Mouse (Mus musculus) thymus, postnatal 25 days (tissue): ENCODE results near the gene 1110012L19Rik.
"Not testable (repeated sequence)": the region's sequence is repeated elsewhere in the genome, so short reads cannot be mapped to it uniquely, and the experiment has no call there.

ENCODE experiments used
- DNase-seq: peaks from one replicate; pipeline ENCODE4 v3.0.0; 2022

1110012L19Rik gene

GRCm38 (mm10) chrX:70385276-70385961 is at the start of gene 1110012L19Rik:
1110012L19Rik (plus strand) TSS chrX:70385877.
- peak; percentile 70 for DNase-seq

DNA sequence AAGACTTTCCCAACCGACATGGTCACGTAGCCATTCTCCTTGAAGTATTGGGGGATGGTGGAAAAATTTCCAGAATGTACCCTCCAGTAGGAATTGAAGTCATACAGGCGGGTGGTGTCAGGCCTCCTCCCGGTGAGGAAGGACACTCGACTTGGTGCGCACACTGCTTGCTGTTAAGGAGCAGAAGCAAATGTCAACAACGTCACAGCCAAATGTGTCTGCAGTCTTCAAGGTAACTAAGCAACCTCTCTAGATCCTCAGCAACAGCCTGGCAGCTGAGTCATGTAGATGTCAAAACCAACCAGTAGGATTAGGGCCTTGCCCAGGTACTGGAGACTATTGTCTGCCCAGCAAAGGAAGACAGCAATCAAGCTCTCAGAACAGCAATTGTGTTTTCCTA is 22.7 kb upstream of the 1110012L19Rik start:
- DNase-seq = no peak

- DNase-seq = no peak
These were observed 22.2 kb upstream of the 1110012L19Rik start for GRCm38 (mm10) chrX:70363446-70363845.

DNA sequence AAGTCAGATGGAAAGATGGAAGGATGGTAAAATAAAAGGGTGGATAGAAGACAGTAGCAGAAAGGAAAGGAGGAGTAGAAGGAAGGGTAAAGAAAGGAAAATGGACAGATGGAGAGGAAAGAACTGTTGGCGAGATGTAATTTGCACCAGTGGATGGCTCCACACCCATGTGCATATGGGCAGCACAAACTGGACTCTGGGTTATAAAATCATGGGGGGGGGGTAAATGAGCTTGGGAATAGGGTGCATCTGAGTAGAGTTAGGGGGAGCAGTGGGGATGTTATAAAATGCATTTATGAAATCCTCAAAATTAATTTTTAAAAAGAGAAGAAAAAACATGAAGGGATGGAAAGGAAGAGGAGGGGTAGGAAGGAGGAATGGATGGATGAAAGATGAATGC is 21.5 kb upstream of the 1110012L19Rik start:
- no peak for DNase-seq

GRCm38 (mm10) chrX:70364661-70365613 is 20.7 kb upstream of the 1110012L19Rik start, which contains the start of gene Ids:
Ids (minus strand) TSS chrX:70365084.
- DNase-seq = peak; percentile 86

DNA sequence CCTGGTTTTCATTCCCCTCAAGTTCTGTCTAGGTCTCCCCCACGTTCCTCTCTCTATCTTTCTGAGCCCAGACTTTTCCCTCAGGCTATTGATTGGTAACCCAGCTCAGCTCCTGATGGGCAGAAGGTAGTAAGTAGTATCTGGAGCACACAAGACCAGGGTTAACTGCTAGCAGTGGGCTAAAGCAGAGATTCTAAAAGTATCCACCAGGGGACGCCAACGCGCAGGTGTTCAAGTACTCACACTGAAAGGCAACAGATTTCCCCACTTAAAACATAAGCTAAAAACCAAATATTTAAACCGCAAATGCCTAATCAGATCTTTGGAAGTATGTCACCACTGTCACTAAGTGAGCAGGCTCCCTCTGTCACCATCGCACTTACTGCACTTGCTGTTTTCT is 15.9 kb upstream of the 1110012L19Rik start:
- DNase-seq = not testable (repeated sequence)

DNA sequence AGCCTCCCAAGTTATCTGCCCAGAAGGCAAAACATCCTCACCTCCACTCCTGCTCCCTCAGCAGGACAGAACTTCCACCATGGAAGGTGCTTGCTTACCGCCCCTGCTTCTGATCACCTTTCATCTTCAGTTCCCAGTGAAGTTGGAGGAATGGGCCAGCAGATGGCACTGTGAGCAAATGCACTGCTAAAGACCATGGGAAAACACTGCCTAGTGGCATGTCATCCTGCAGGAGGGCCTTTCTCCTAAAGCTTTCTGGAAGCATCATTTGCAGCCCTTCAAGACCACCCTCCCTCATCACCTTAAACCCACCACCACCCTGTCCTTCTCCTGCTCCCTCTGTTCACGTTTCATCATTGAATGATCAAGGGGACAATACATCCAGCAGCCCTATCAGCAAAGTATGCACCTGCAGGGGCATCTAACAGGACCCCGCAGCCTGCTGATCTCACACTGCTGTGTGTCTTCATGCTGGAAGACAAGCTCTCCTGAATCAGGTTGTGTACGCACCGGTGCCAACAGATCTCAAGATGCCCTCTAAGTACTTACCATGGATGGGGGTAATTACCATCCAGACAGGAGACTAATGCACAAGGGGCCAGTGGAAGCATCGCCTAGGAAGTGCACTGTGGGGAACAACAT is 11.1 kb upstream of the 1110012L19Rik start:
- DNase-seq = not testable (repeated sequence)

DNA sequence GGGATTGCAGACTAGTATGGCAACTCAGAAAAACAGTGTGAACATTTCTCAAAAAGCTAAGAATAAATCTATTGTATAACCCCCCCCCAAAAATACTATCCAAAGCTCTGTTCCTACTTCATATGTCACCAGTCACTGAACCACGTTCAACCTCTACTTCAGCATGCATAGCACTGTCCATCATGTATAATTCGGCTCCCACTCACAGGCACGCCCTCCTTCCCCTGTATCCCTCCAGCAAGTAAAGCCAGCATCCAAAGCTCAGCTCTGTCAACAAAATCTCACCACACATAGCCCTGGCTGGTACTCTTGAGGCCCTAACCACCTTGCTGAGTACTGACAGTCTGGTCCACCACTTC is 781 bp upstream of the 1110012L19Rik start:
- DNase-seq = no peak

GRCm38 (mm10) chrX:70385962-70386351 is 280 bp downstream of the 1110012L19Rik start:
- DNase-seq = no peak

- not testable (repeated sequence) for DNase-seq
These were observed 7.0 kb downstream of the 1110012L19Rik start for GRCm38 (mm10) chrX:70392636-70393035.

- not testable (repeated sequence) for DNase-seq
These were observed 39.8 kb downstream of the 1110012L19Rik start for GRCm38 (mm10) chrX:70425473-70425872.
